Mouse (Mus musculus) heart, adult 2 months (tissue): ENCODE measurements around the gene Ssb.

Source experiments
- CTCF ChIP-seq: fragments of 200-600 bp; IDR thresholded peaks from 2 replicates; pipeline ENCODE4 v1.8.1; 2022; ENCODE audit warnings: antibody characterized with exemption, mild to moderate bottlenecking, moderate library complexity
- EP300 ChIP-seq: fragments of 200-500 bp; IDR thresholded peaks from 2 replicates; pipeline ENCODE4 v1.6.1; 2011; ENCODE audit warnings: low read depth, low read length, control low read depth; ENCODE audit not compliant: insufficient read depth
- POLR2A ChIP-seq: fragments of 200-500 bp; IDR thresholded peaks from 2 replicates; pipeline ENCODE4 v1.6.1; 2011; ENCODE audit warnings: mild to moderate bottlenecking, low read depth, low read length, control low read depth; ENCODE audit not compliant: insufficient read depth

DNA sequence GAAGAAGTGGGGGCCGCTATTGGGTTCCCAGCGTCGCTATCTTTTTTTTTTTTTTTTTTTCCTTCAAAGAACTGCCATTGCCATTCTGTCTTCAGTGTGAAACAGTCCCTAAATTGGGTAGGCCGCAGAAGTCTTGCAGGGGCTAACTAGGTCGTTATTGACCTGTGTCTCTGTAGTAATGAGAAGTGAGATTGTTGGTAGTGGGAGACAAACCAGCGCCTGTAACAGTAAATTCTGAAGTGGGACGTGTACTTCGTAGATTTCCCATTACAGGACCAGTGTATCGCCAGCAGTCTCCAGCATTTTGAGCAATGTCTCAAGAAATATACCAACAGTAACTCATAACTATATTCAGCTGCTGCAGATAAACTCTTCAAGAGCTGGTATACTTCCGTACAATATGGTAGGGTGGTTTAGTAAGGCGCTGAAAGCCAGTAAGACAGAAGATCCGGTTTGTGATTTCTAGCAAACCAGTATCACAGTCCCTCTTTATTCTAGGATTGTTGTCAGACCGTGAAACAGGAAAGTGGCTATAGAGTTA lies 825 bp downstream of the Ssb start:
- no peak for TF ChIP-seq CTCF
- TF ChIP-seq POLR2A, result no peak
- no peak for TF ChIP-seq EP300
